8 mouse cellular contexts compared by ENCODE assay signal in the genomic region with DNA sequence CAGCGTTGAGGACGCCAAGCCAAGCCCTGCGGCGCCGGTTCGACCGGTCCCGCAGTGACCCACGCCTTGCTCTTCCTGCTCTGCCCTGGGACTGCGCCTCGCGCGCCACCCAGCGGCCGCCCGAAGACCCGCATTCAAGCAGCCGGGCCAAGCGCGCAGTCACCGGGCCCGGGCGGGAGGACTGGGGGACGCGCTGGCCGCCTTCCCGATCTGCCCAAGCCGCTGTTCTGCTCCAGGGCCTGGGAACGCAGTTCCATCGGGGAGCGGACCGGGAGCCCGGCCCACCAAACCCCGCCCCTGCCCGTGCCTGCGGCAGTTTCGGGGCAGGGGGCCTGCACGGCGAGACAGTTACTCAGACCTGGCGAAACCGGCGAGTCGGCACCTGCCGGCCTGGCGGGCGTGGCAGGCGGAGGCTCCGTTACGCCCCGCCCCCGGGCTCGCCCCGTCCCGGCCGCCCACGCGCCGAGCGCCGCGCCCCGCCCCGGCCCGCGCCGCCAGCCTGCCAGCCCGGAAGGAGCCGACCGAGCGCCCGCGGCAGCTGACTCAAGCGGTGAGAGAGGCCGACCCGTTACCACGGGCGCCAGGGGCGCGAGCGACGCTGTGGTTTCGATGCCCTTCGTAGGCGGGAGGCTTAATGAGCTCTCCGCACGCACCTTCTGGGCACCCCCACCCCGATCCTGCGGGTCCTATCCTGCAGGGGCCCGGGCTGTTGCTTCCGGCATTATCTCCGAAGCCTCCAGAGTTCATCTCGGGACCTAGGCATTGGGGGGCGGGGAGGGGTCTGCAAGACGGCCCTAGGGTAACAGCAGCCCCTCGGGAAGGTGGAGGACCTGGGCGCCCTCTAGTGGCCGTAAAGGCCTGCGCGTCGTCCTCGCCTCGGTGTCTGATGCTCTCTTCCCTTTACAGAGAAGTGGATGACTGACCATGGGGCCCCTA. TPM values are rescaled to one million over a fixed set of nuclear protein-coding genes. Genes with fewer than 3 reads are reported as not detected.
DNase-seq lines count a peak whose midpoint lies in the region; ATAC-seq and TF ChIP-seq lines count a peak whose summit lies in the region.

A gene (plus strand): TSS at position 492 of the 936 bp plus-strand sequence.

- peak; percentile 37 to 53; a peak in 3 of 4 replicates for ATAC-seq in hematopoietic stem cell, adult 5-6 weeks (replicated peaks in 1 of 2; ENCODE audit: insufficient read depth in 1 of 2, low FRiP score in 2 of 2, low TSS enrichment in 1 of 2, low read depth in 1 of 2, poor library complexity in 2 of 2, severe bottlenecking in 2 of 2)
- peak; percentile 93 for ATAC-seq in lung, embryonic 16.5 days (ENCODE audit: low read depth)

- H3K79me2 ChIP-seq in MEL (ENCODE audit: control insufficient read depth, insufficient read depth, low read length, poor library complexity), result peaks cover 13% of the 10 kb centered on the region

- DNase-seq in MEL (ENCODE audit: low read depth, low spot score), result peak; percentile 93
- DNase-seq in cerebellum, adult 2 months, result peak; percentile 93 to 96
- peak; percentile 90 for DNase-seq in forelimb bud, embryonic 11.5 days (ENCODE audit: low read depth, low spot score)
- DNase-seq in layer of hippocampus, adult 9-10 months (ENCODE audit: low spot score), result peak; percentile 82
- DNase-seq in ovary, postnatal 10 days (ENCODE audit: low spot score), result peak; percentile 84
- DNase-seq in thymus, postnatal 10 days (ENCODE audit: low spot score in 2 of 2), result peak; percentile 88 to 92

- peak within 1 kb of the TSS; percentile 84 to 95 for H3K4me3 ChIP-seq in MEL (ENCODE audit: control insufficient read depth in 1 of 2, insufficient read depth in 1 of 2, low read depth in 2 of 2, low read length in 2 of 2)
- peak within 1 kb of the TSS; percentile 73 for H3K4me3 ChIP-seq in cerebellum, adult 2 months (replicated peaks; ENCODE audit: insufficient read depth, low read depth, low read length)
- H3K4me3 ChIP-seq in lung, embryonic 16.5 days (ENCODE audit: low read length), result peak within 1 kb of the TSS; percentile 74

- no peak for TF ChIP-seq EP300 in MEL (IDR thresholded peaks at IDR 0.05; ENCODE audit: low read depth in 1 of 2, low read length in 2 of 2)

- peak within 1 kb of the TSS; percentile 98 for H3K27ac ChIP-seq in MEL (ENCODE audit: control insufficient read depth, low read depth, low read length)
- H3K27ac ChIP-seq in cerebellum, adult 2 months (ENCODE audit: insufficient read depth, low read length), result peak within 1 kb of the TSS; percentile 93
- H3K27ac ChIP-seq in lung, embryonic 16.5 days (ENCODE audit: low read length), result peak within 1 kb of the TSS; percentile 95

- H3K27me3 ChIP-seq in MEL (ENCODE audit: control insufficient read depth in 1 of 2, insufficient read depth in 2 of 2, low read length in 2 of 2), result no peaks in the 10 kb centered on the region
- H3K27me3 ChIP-seq in cerebellum, adult 2 months (ENCODE audit: control insufficient read depth, insufficient read depth, low read length), result no peaks in the 10 kb centered on the region
- H3K27me3 ChIP-seq in lung, embryonic 16.5 days (ENCODE audit: control insufficient read depth, insufficient read depth, low read depth, low read length), result peaks cover 3% of the 10 kb centered on the region; the same call in 1 of the 2 replicates

- TF ChIP-seq CTCF in MEL (IDR thresholded peaks at IDR 0.05 in 2 of 3, conservative IDR thresholded peaks at IDR 0.05 in 1 of 3; ENCODE audit: control insufficient read depth in 1 of 3, insufficient read depth in 1 of 3, low read depth in 2 of 3, low read length in 3 of 3, poor library complexity in 1 of 3, severe bottlenecking in 1 of 3), result peak; percentile 54 to 97 (median 88)
- peak; percentile 80 for TF ChIP-seq CTCF in cerebellum, adult 2 months (IDR thresholded peaks at IDR 0.05; ENCODE audit: borderline replicate concordance, insufficient read depth, low read depth, low read length)

- peaks cover 0 to 8% of the 10 kb centered on the region in 2 experiments; a peak in 2 of 4 replicates for H3K4me1 ChIP-seq in MEL (ENCODE audit: control insufficient read depth in 1 of 2, insufficient read depth in 2 of 2, low read length in 2 of 2)
- peaks cover 8% of the 10 kb centered on the region for H3K4me1 ChIP-seq in cerebellum, adult 2 months (ENCODE audit: control insufficient read depth, insufficient read depth, low read length)
- H3K4me1 ChIP-seq in lung, embryonic 16.5 days (replicated peaks; ENCODE audit: control insufficient read depth, insufficient read depth, low read length), result peaks cover 12% of the 10 kb centered on the region; the same call in 1 of the 2 replicates

- peak within 1 kb of the TSS; percentile 82 for H3K4me2 ChIP-seq in lung, embryonic 16.5 days (ENCODE audit: low read depth, low read length)

- peak within 1 kb of the TSS; percentile 98 for H3K9ac ChIP-seq in MEL (ENCODE audit: control insufficient read depth, low read depth, low read length, poor library complexity, severe bottlenecking)
- H3K9ac ChIP-seq in lung, embryonic 16.5 days (ENCODE audit: low read length), result peak within 1 kb of the TSS; percentile 83

- peak; percentile 48 for TF ChIP-seq RAD21 in MEL (IDR thresholded peaks at IDR 0.05; ENCODE audit: low read depth, low read length)

- peaks cover 0 to 2% of the 10 kb centered on the region in 2 experiments; a peak in 3 of 4 replicates for H3K36me3 ChIP-seq in MEL (ENCODE audit: control insufficient read depth in 1 of 2, insufficient read depth in 2 of 2, low read length in 2 of 2)
- peaks cover 8% of the 10 kb centered on the region for H3K36me3 ChIP-seq in lung, embryonic 16.5 days (ENCODE audit: control insufficient read depth, insufficient read depth, low read length)

- TF ChIP-seq POLR2A in MEL (IDR thresholded peaks at IDR 0.05; ENCODE audit: control insufficient read depth in 1 of 2, insufficient read depth in 1 of 2, low read depth in 1 of 2, low read length in 2 of 2, poor library complexity in 1 of 2), result peak in 1 of 2 experiments; percentile 72; a peak in 2 of 4 replicates
- TF ChIP-seq POLR2A in cerebellum, adult 2 months (IDR thresholded peaks at IDR 0.05; ENCODE audit: borderline replicate concordance, insufficient read depth, low read length), result peak; percentile 60

- under 1% methylated on average over 102 of the region's 102 CpGs for WGBS in cerebellum, adult 2 months
- WGBS in lung, embryonic 16.5 days, result under 1% methylated on average over 81 of the region's 102 CpGs

- no peaks in the 10 kb centered on the region for H3K9me3 ChIP-seq in MEL (replicated peaks; ENCODE audit: insufficient read depth, low read length)
- H3K9me3 ChIP-seq in lung, embryonic 16.5 days (ENCODE audit: control insufficient read depth, low read length), result no peaks in the 10 kb centered on the region

TF ChIP-seq in MEL, 35 proteins besides CTCF, POLR2A, EP300 and RAD21:
- TF ChIP-seq TCF12 (IDR thresholded peaks at IDR 0.05; ENCODE audit: low read depth, low read length) (peak; percentile 51; the same call in 1 of the 2 replicates), HCFC1 (IDR thresholded peaks at IDR 0.05; ENCODE audit: low read depth, low read length) (peak; percentile 51; the same call in 1 of the 2 replicates), POLR2AphosphoS2 (IDR thresholded peaks at IDR 0.05; ENCODE audit: low read length) (no peak; the same call in 1 of the 2 replicates), UBTF (IDR thresholded peaks at IDR 0.05; ENCODE audit: borderline replicate concordance, insufficient read depth, low read depth, low read length) (peak; percentile 74; the same call in 1 of the 2 replicates), ZC3H11A (IDR thresholded peaks at IDR 0.05; ENCODE audit: low read depth, low read length) (no peak), CHD2 (IDR thresholded peaks at IDR 0.05; ENCODE audit: low read length) (no peak), SMC3 (IDR thresholded peaks at IDR 0.05; ENCODE audit: low read depth, low read length) (peak; percentile 68), SIN3A (IDR thresholded peaks at IDR 0.05; ENCODE audit: low read length) (peak; percentile 76), MAZ (IDR thresholded peaks at IDR 0.05; ENCODE audit: low read depth, low read length) (peak; percentile 60; the same call in 1 of the 2 replicates), GABPA (IDR thresholded peaks at IDR 0.05; ENCODE audit: low read depth, low read length) (no peak), POLR2AphosphoS5 (IDR thresholded peaks at IDR 0.05; ENCODE audit: borderline replicate concordance, low read depth, low read length) (no peak), USF1 (IDR thresholded peaks at IDR 0.05; ENCODE audit: low read depth, low read length) (no peak), USF2 (IDR thresholded peaks at IDR 0.05; ENCODE audit: borderline replicate concordance in 1 of 2, insufficient read depth in 1 of 2, low read depth in 1 of 2, low read length in 2 of 2) (no peak), MAX (IDR thresholded peaks at IDR 0.05; ENCODE audit: low read length) (0 out of 2 replicates have a peak, but pooled peaks have one; percentile 6), ZMIZ1 (IDR thresholded peaks at IDR 0.05; ENCODE audit: low read depth, low read length) (peak; percentile 55), ELF1 (IDR thresholded peaks at IDR 0.05; ENCODE audit: low read depth, low read length) (peak; percentile 66), TBP (IDR thresholded peaks at IDR 0.05; ENCODE audit: low read depth, low read length) (0 out of 2 replicates have a peak, but pooled peaks have one; percentile 19), NELFE (IDR thresholded peaks at IDR 0.05; ENCODE audit: low read depth, low read length) (peak; percentile 82), ETS1 (IDR thresholded peaks at IDR 0.05; ENCODE audit: low read depth, low read length) (peak; percentile 41; the same call in 1 of the 2 replicates), MEF2A (IDR thresholded peaks at IDR 0.05; ENCODE audit: extremely low read depth, insufficient replicate concordance, low read depth, low read length, poor library complexity, severe bottlenecking) (no peak), NRF1 (IDR thresholded peaks at IDR 0.05; ENCODE audit: insufficient read depth, low read depth, low read length, poor library complexity, severe bottlenecking) (peak; percentile 34; the same call in 1 of the 2 replicates), RCOR1 (IDR thresholded peaks at IDR 0.05; ENCODE audit: low read depth, low read length) (no peak)

RNA-seq across cellular contexts. Expression of the gene that starts here (rescaled TPM):
- 18.0 and 18.5 TPM in 2 replicates for total RNA-seq in MEL (2012; rRNA removed)
- polyA plus RNA-seq in MEL (2012; ENCODE audit: insufficient read depth in 1 of 2, insufficient read length in 2 of 2, low read depth in 1 of 2, low replicate concordance in 2 of 2, missing spikeins in 1 of 2), result 10 to 100 TPM in 1 of 2 experiments, not detected in 1; 28.1 TPM
- 5.1 and 5.6 TPM in 2 replicates for polyA plus RNA-seq in cerebellum, adult 2 months (2012; rRNA removed)
- 6.5 and 6.8 TPM in 2 replicates for total RNA-seq in hematopoietic stem cell, adult 5-6 weeks (2017)
- 6.1 and 7.0 TPM in 2 replicates for polyA plus RNA-seq in lung, embryonic 16.5 days (2015; fragmentation: Nextera tagmentation; extraction: Ambion mirVana)

Comparison
In these comparisons a context has a peak if more than half of its experiments do, and no peak if none do; other contexts are left out.
1. Peak in every context shown above with its lines: DNase-seq, ATAC-seq, H3K4me3 ChIP-seq and H3K27ac ChIP-seq.